Mouse (Mus musculus): ENCODE data around the gene Zc3h13.

DNA sequence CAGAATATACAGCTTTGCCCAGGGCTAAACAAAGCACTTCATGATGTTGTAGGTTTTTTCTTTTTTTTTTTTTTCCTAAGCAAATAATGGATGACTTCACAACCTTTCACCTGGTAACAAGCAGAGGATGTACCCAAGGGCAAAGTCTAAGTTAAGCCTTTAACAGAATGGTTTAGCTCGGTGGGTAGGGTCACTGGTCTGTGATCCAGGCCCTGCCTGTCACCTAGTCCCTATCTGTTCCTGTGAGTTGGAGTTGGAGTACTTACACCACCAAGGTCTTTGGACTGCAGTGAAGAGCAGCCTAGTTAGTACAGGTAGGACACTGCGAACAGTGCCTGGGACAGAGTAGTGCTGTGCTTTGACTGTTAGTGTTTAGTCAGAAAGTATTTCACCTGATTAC, 53.7 kb downstream of the Zc3h13 start:
- TF ChIP-seq CTCF (IDR thresholded peaks at IDR 0.05; ENCODE audit: borderline replicate concordance, insufficient read depth, low read length): no peak
- TF ChIP-seq POLR2A (IDR thresholded peaks at IDR 0.05; ENCODE audit: low read depth, low read length): no peak
